Mouse (Mus musculus) bone marrow, adult 2 months (tissue): ENCODE results near the gene Ptpre. TPM values are rescaled to one million over a fixed set of nuclear protein-coding genes. Genes with fewer than 3 reads are reported as not detected.

ENCODE experiments used
- H3K27ac ChIP-seq: fragments of 200-500 bp; 2 replicates; pipeline ENCODE4 v1.5.1; 2012; ENCODE audit warnings: low read depth, mild to moderate bottlenecking, control low read depth, inconsistent platforms, low read length; ENCODE audit not compliant: control insufficient read depth, poor library complexity, insufficient read depth
- H3K4me1 ChIP-seq: fragments of 200-500 bp; 2 replicates; pipeline ENCODE4 v1.6.1; 2011; ENCODE audit warnings: low read length; ENCODE audit not compliant: control insufficient read depth, insufficient read depth
- H3K4me3 ChIP-seq: fragments of 200-500 bp; replicated peaks from 2 replicates; pipeline ENCODE3; 2011; ENCODE audit warnings: mild to moderate bottlenecking, low read depth, low read length, control low read depth; ENCODE audit not compliant: control insufficient read depth
- CTCF ChIP-seq: fragments of 200-500 bp; IDR thresholded peaks from 2 replicates; pipeline ENCODE4 v1.5.1; 2011; ENCODE audit warnings: low read length, control low read depth; ENCODE audit not compliant: control insufficient read depth, insufficient read depth
- POLR2A ChIP-seq: fragments of 200-500 bp; IDR thresholded peaks from 2 replicates; pipeline ENCODE4 v1.6.1; 2011; ENCODE audit warnings: low read depth, mild to moderate bottlenecking, control low read depth, low read length, borderline replicate concordance; ENCODE audit not compliant: control insufficient read depth
- WGBS: fragments of 180-500 bp; shearing (Covaris S2); methylation state at CpG from one replicate; pipeline ENCODE4 v1.1.7; 2018; 5-methylcytosine and 5-hydroxymethylcytosine counted together
- polyA plus RNA-seq: library from polyadenylated mRNA; stranded (reverse); fragments of >200 nt; gene quantifications from 2 replicates; pipeline ENCODE4 v1.2.4, GENCODE M21; 2011; ENCODE audit warnings: low replicate concordance; ENCODE audit not compliant: missing spikeins, insufficient read depth, insufficient read length

Gene Ptpre
- polyA plus RNA-seq, 1 experiment = 27.7 TPM

GRCm38 (mm10) chr7:135580306-135581091 is 43.2 kb downstream of the Ptpre start:
- Histone ChIP-seq H3K4me1 (peaks cover 17% of the 10 kb centered on the region), H3K27ac (peak overlapping the region; percentile 86), H3K4me3 (peak overlapping the region; percentile 2)
- TF ChIP-seq CTCF (no peak), POLR2A (no peak)
- WGBS = 23% methylated on average over 7 of the region's 7 CpGs

- Histone ChIP-seq H3K4me3 (peak overlapping the region; percentile 2), H3K4me1 (peaks cover 17% of the 10 kb centered on the region), H3K27ac (peak overlapping the region; percentile 86)
- 5% methylated on average over 5 of the region's 5 CpGs for WGBS
- no peak for TF ChIP-seq CTCF
- no peak for TF ChIP-seq POLR2A
Observed at GRCm38 (mm10) chr7:135581128-135581527, 43.8 kb downstream of the Ptpre start.

- TF ChIP-seq POLR2A (no peak), CTCF (peak; percentile 21; the same call in 1 of the 2 replicates)
- Histone ChIP-seq H3K27ac (no peak overlapping the region), H3K4me1 (peaks cover 21% of the 10 kb centered on the region), H3K4me3 (no peak overlapping the region)
- 67% methylated on average over 1 of the region's 1 CpGs for WGBS
Observed at GRCm38 (mm10) chr7:135585125-135585687, 47.9 kb downstream of the Ptpre start.

- Histone ChIP-seq H3K4me3 (no peak overlapping the region), H3K27ac (no peak overlapping the region), H3K4me1 (peaks cover 22% of the 10 kb centered on the region)
- TF ChIP-seq CTCF (no peak), POLR2A (no peak)
- WGBS = 11% methylated on average over 4 of the region's 4 CpGs
Observed at GRCm38 (mm10) chr7:135586402-135586801, 49.1 kb downstream of the Ptpre start.

GRCm38 (mm10) chr7:135587821-135588575 is 50.7 kb downstream of the Ptpre start:
- no peak for TF ChIP-seq POLR2A
- no peak for TF ChIP-seq CTCF
- Histone ChIP-seq H3K27ac (no peak overlapping the region), H3K4me3 (no peak overlapping the region), H3K4me1 (peaks cover 21% of the 10 kb centered on the region)
- WGBS = 29% methylated on average over 2 of the region's 2 CpGs

GRCm38 (mm10) chr7:135588620-135589309 is 51.5 kb downstream of the Ptpre start:
- Histone ChIP-seq H3K4me1 (peaks cover 20% of the 10 kb centered on the region), H3K27ac (peak overlapping the region; percentile 32), H3K4me3 (no peak overlapping the region)
- WGBS = 5% methylated on average over 8 of the region's 8 CpGs
- TF ChIP-seq CTCF = no peak
- no peak for TF ChIP-seq POLR2A

GRCm38 (mm10) chr7:135591461-135591860 is 54.2 kb downstream of the Ptpre start:
- WGBS = 10% methylated on average over 2 of the region's 2 CpGs
- no peak for TF ChIP-seq POLR2A
- TF ChIP-seq CTCF = no peak
- H3K4me3 ChIP-seq = no peak overlapping the region
- H3K27ac ChIP-seq = peak overlapping the region; percentile 27; the same call in 1 of the 2 replicates
- peaks cover 25% of the 10 kb centered on the region for H3K4me1 ChIP-seq

- peak overlapping the region; percentile 49; the same call in 1 of the 2 replicates for H3K27ac ChIP-seq
- 22% methylated on average over 5 of the region's 5 CpGs for WGBS
- H3K4me3 ChIP-seq = no peak overlapping the region
- peaks cover 31% of the 10 kb centered on the region for H3K4me1 ChIP-seq
- TF ChIP-seq POLR2A = no peak
- 0 out of 2 replicates have a peak, but pooled peaks have one; percentile 13 for TF ChIP-seq CTCF
Observed at GRCm38 (mm10) chr7:135593286-135593685, 56.0 kb downstream of the Ptpre start.
